Mouse (Mus musculus) central nervous system, embryonic 14 days (tissue): Measurements from ENCODE around the gene Gldn. TPM values are rescaled to one million over a fixed set of nuclear protein-coding genes. Genes with fewer than 3 reads are reported as not detected.

ENCODE experiments used
- polyA plus RNA-seq: library from polyadenylated mRNA; depleted of rRNA; stranded (reverse); fragments of >200 nt; gene quantifications from 2 replicates; pipeline ENCODE4 v1.2.3, GENCODE M21; 2012; rRNA removed

The Gldn gene
- 0.16 and 0.20 TPM in 2 replicates for polyA plus RNA-seq

DNA sequence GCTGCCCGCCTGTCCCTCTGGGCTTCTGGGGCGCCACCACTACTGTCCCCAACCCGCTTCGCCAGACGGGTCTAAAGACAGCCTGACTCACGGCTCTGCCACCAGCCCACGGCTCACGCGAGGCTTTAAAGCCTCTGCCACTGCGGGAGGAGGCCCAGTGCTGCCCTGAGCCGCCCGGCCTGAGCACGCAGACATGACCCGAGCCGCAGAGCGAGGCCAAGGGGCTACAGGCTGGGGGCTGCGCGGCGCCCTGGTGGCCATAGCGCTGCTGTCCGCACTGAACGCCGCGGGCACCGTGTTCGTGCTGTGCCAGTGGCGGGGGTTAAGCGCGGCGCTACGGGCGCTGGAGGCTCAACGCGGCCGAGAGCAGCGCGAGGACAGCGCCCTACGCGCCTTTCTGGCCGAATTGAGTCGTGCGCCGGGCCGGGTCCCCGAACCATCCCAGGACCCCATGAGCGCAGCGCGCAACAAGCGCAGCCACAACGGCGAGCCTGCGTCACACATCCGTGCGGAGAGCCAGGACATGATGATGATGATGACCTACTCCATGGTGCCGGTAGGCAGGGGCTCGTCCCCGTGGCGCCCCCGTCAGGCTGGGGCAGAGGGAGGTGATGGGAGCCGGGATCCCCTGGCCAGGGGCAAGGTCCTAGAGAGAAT is at the start of gene Gldn:
Gene Gldn (plus strand): TSS at position 156 of the 657 bp plus-strand sequence.

DNA sequence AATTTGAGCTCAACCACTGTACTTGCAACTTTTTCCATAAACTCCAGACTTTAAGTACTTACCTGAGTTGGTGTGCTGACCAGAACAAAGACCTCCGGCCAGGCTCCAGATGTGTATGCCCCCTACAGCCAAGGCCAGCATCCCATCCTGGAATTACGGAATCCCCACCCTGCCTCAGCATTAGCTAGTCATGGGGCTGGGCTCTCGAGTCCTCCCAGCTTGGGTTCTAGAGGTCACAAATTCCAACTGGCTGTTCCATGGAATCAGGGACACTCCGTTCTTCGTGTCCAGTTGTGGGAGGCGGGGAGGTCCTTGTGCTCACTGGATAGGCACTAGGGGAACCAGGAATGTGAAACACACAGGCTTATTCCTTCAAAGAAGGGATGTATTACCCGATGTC is 18.3 kb upstream of the Gldn start, which contains the start of gene Cyp19a1:
Gene Cyp19a1 (minus strand): TSS at position 101 of the 400 bp plus-strand sequence.

Other genes with a start within 250 kb of the Gldn start
- 0.36 and 0.41 TPM in 2 replicates for gene Tnfaip8l3, start 218.1 kb upstream of the Gldn start, polyA plus RNA-seq
- 0.04 and 0.15 TPM in 2 replicates for gene Cyp19a1, start 18.4 kb upstream of the Gldn start, polyA plus RNA-seq
- 54.6 and 62.6 TPM in 2 replicates for gene Dmxl2, start 215.1 kb downstream of the Gldn start, polyA plus RNA-seq